Mouse (Mus musculus) ES-E14 (cell line): ENCODE results near the gene Gk2. TPM values are rescaled to one million over a fixed set of nuclear protein-coding genes. Genes with fewer than 3 reads are reported as not detected.

ENCODE experiments used
- DNase-seq: peaks from one replicate; pipeline ENCODE4 v3.0.0-alpha.2; 2013; ENCODE audit warnings: low read depth, low spot score
- H3K27ac ChIP-seq: 2 replicates; pipeline ENCODE4 v1.5.1; 2012; ENCODE audit warnings: low read depth, mild to moderate bottlenecking, low read length, moderate library complexity, mixed read lengths; ENCODE audit not compliant: poor library complexity, insufficient read depth, severe bottlenecking
- H3K36me3 ChIP-seq: 2 replicates; pipeline ENCODE4 v1.6.1; 2012; ENCODE audit warnings: mild to moderate bottlenecking, low read length, moderate library complexity, mixed read lengths; ENCODE audit not compliant: control insufficient read depth, poor library complexity, insufficient read depth, severe bottlenecking
- H3K4me1 ChIP-seq, 2 experiments: fragments of 150-350 bp in 1 of 2; sonication (generic) in 1 of 2; 2 replicates each; pipeline ENCODE4 v1.6.1; 2012; ENCODE audit warnings: low read length in 2 of 2, mild to moderate bottlenecking in 1 of 2, mixed read lengths in 1 of 2; ENCODE audit not compliant: control insufficient read depth in 2 of 2, insufficient read depth in 2 of 2, poor library complexity in 1 of 2
- H3K4me3 ChIP-seq, 2 experiments: fragments of 150-350 bp in 1 of 2; sonication (generic) in 1 of 2; 2 replicates each; pipeline ENCODE4 v1.5.1; 2012; ENCODE audit warnings: low read length in 2 of 2, low read depth in 1 of 2, mild to moderate bottlenecking in 1 of 2, mixed read lengths in 1 of 2; ENCODE audit not compliant: insufficient read depth in 1 of 2, poor library complexity in 1 of 2, severe bottlenecking in 1 of 2
- H3K9ac ChIP-seq: 2 replicates; pipeline ENCODE4 v1.6.1; 2012; ENCODE audit warnings: low read depth, mild to moderate bottlenecking, low read length, mixed read lengths; ENCODE audit not compliant: poor library complexity, insufficient read depth, severe bottlenecking
- H3K9me3 ChIP-seq: fragments of 150-350 bp; sonication (generic); 2 replicates; pipeline ENCODE4 v1.6.1; 2012; ENCODE audit warnings: low read depth, mild to moderate bottlenecking, low read length; ENCODE audit not compliant: control insufficient read depth, insufficient read depth
- CHD2 ChIP-seq: IDR thresholded peaks from 2 replicates; pipeline ENCODE4 v1.6.1; 2014; ENCODE audit warnings: mild to moderate bottlenecking, low read depth, low read length, inconsistent platforms
- HCFC1 ChIP-seq: IDR thresholded peaks from 2 replicates; pipeline ENCODE4 v1.6.1; 2012; ENCODE audit warnings: low read length, inconsistent platforms, borderline replicate concordance; ENCODE audit not compliant: insufficient read depth
- MAFK ChIP-seq: IDR thresholded peaks from 2 replicates; pipeline ENCODE4 v1.6.1; 2014; ENCODE audit warnings: mild to moderate bottlenecking, low read depth, low read length, inconsistent platforms; ENCODE audit not compliant: insufficient read depth
- ZC3H11A ChIP-seq: IDR thresholded peaks from 2 replicates; pipeline ENCODE4 v1.6.1; 2012; ENCODE audit warnings: low read depth, mild to moderate bottlenecking, inconsistent platforms, low read length, borderline replicate concordance
- ZNF384 ChIP-seq: IDR thresholded peaks from 2 replicates; pipeline ENCODE4 v1.6.1; 2012; ENCODE audit warnings: low read depth, low read length, inconsistent platforms
- in situ Hi-C, 2 experiments: fragments of 600-800 bp; cut with MboI; formaldehyde crosslinking; loops; one replicate each; pipeline ENCODE4 v1.15.1; 2025; ENCODE audit warnings: low sequenced_read_pairs in 2 of 2, inconsistent platforms in 1 of 2; ENCODE audit not compliant: unreplicated experiment in 2 of 2
- total RNA-seq: library from RNA; depleted of rRNA; stranded (reverse); fragments of 300-350 nt; gene quantifications from 2 replicates; pipeline ENCODE4 v1.2.3, GENCODE M21; 2012

Gk2 gene
- total RNA-seq, 1 experiment = not detected

DNA sequence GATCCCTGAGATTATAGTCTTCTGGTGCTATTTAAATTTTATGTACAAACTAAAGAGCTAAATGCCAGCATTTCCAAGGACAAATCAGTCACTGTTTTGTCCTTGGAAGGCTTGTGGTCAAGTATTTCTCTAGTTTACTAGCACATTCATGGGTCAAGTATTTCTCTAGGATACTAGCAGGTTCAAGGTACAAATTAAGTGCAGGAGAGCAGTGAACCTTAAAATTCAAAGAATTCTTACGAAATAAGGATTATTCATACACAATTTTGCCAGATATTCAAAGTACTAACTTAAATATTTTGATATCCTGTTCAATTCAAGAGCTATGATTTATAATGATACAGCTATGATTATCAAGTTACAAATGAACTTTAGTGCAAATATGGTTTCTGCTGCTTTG is 23.2 kb upstream of the Gk2 start:
- no peaks in the 10 kb centered on the region for H3K36me3 ChIP-seq
- in situ Hi-C loops = no loop called here
- H3K9ac ChIP-seq = no peak overlapping the region
- no peaks in the 10 kb centered on the region for H3K9me3 ChIP-seq
- TF ChIP-seq MAFK = no peak
- TF ChIP-seq HCFC1 = no peak
- no peak for TF ChIP-seq ZC3H11A
- TF ChIP-seq CHD2 = no peak
- TF ChIP-seq ZNF384 = no peak
- H3K4me1 ChIP-seq = no peaks in the 10 kb centered on the region
- DNase-seq = no peak
- no peak overlapping the region for H3K4me3 ChIP-seq
- no peak overlapping the region for H3K27ac ChIP-seq

DNA sequence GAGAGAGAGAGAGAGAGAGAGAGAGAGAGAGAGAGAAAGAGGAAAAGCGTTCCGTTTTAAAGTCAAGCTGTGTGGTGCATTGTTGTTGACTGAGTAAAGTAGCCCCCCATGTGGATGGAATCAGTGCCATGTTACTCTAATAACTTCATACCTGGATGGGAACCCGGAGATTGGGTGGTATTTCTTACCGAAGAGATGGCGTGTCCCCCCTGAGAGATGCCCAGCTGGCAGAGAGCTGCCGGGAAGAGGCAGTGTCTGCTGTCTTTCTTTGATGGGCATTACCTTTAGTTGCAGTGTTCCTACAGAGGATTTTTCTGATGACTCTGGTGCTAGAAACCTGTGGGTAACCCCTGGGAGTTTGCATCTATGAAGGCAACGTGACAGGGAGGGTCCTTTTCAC is 10.4 kb upstream of the Gk2 start:
- Histone ChIP-seq H3K9ac (no peak overlapping the region), H3K36me3 (no peaks in the 10 kb centered on the region), H3K4me1 (no peaks in the 10 kb centered on the region), H3K9me3 (no peaks in the 10 kb centered on the region), H3K4me3 (no peak overlapping the region), H3K27ac (no peak overlapping the region)
- in situ Hi-C loops = no loop called here
- TF ChIP-seq ZC3H11A (no peak), ZNF384 (no peak), MAFK (no peak), CHD2 (no peak), HCFC1 (no peak)
- DNase-seq = no peak

DNA sequence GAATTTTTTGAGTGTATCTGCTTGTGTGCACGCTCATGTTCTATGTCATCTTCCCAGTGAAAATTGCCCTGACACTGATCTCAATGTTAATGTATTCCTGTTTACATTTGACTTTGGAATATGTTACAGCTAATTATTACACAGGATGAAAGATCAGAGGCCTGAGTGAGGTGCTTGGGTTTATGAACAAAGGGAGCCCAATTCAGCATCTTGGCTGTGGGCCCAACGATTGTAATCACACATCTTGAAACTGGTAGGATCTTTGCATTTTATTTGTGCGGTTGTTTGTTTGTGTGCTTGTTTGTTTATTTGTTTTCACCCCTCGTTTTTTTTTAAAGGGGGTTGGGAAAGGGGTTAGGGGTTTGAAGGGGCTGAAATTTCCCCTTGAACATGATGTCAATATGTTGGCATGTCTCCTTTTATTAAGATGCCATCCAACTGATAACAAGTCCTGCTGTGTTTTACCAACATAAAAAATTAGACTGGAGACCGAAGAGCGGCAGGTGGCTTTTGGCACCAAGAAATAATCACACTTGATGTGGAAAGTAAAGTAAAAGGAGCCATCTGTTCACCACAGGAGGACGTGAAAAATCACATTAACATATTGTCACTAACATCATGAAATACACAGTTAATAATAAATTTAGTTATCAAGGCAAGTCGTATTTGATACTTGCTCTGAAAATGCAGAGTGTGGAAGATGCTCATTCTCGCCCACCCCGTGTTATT is 9.8 kb upstream of the Gk2 start:
- no peak overlapping the region for H3K4me3 ChIP-seq
- no peaks in the 10 kb centered on the region for H3K9me3 ChIP-seq
- in situ Hi-C loops = no loop called here
- H3K27ac ChIP-seq = no peak overlapping the region
- H3K9ac ChIP-seq = no peak overlapping the region
- TF ChIP-seq CHD2 (no peak), ZC3H11A (no peak), MAFK (no peak), ZNF384 (no peak), HCFC1 (no peak)
- H3K4me1 ChIP-seq = no peaks in the 10 kb centered on the region
- H3K36me3 ChIP-seq = no peaks in the 10 kb centered on the region
- no peak for DNase-seq

DNA sequence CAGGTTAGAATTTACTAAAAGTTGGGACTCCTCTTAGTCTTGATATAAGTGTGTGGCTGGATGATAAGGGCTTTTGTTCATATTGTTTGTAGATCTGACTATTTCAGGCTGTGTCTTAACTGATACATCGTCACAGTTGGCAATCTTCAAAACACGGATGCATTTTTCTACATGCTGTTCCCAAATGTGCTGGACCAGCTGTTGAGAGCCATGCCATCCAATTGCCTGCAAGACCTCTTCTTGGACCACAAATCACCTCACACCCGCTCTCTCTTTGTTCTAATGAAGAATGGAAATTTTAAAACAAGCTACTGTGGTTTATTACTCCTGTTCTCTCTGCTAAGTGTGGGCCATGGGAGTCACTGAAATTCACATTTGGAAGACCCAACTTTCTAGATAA is 9.1 kb upstream of the Gk2 start:
- no peaks in the 10 kb centered on the region for H3K36me3 ChIP-seq
- no peaks in the 10 kb centered on the region for H3K9me3 ChIP-seq
- H3K4me3 ChIP-seq = no peak overlapping the region
- DNase-seq = no peak
- TF ChIP-seq ZNF384 = no peak
- TF ChIP-seq CHD2 = no peak
- no peak for TF ChIP-seq ZC3H11A
- TF ChIP-seq MAFK = no peak
- no peak for TF ChIP-seq HCFC1
- no peak overlapping the region for H3K9ac ChIP-seq
- in situ Hi-C loops = no loop called here
- no peaks in the 10 kb centered on the region for H3K4me1 ChIP-seq
- H3K27ac ChIP-seq = no peak overlapping the region

DNA sequence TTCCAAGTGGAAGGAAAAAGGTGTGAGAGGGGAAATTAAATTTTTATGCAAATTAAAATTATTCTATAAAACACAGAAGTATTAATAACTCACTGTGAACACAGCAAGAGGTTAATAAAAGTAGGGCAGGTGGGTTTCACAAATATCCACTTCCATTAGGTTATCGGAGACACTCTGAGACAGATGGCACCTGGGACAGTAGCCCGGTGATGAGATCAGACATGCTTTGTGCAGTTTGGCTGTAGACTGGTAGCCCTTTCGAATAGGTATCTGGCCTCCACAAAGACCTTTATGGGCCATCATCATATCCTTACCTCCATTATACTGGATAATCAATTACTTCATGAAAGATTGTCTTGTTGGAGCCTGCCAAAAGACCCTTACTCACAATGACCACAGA is 6.0 kb upstream of the Gk2 start:
- no peak overlapping the region for H3K9ac ChIP-seq
- H3K4me3 ChIP-seq = no peak overlapping the region
- in situ Hi-C loops = no loop called here
- no peak for DNase-seq
- H3K9me3 ChIP-seq = no peaks in the 10 kb centered on the region
- no peak overlapping the region for H3K27ac ChIP-seq
- H3K36me3 ChIP-seq = no peaks in the 10 kb centered on the region
- TF ChIP-seq ZC3H11A (no peak), ZNF384 (no peak), HCFC1 (no peak), MAFK (no peak), CHD2 (no peak)
- H3K4me1 ChIP-seq = no peaks in the 10 kb centered on the region
